Mouse (Mus musculus): ENCODE data around the gene Rasa2.

DNA sequence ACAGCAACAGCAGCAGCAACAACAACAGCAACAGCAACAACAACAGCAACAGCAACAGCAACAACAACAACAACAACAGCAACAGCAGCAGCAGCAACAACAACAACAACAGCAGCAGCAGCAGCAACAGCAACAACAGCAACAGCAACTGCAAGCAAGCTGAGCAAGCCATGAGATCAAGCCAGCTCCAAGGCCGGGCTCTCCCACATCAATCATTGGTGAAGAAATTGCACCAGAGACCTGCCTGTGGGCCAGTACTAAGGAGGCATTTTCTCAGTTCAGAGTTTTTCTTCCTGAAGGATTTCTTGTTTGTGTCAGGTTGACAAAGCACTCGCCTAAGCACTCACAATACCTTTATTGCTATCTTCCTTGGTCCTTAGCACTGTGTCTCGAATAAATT lies 114.6 kb downstream of the Rasa2 start:
- TF ChIP-seq POLR2A (IDR thresholded peaks at IDR 0.05; ENCODE audit: low read depth, low read length) (no peak), CTCF (IDR thresholded peaks at IDR 0.05; ENCODE audit: extremely low read depth, insufficient read depth, insufficient read length, insufficient replicate concordance) (no peak)

Data from spleen, adult 2 months (tissue).